Mouse (Mus musculus): ENCODE data around the gene Lag3. TPM values are rescaled to one million over a fixed set of nuclear protein-coding genes. Genes with fewer than 3 reads are reported as not detected.

Gene Lag3
- total RNA-seq, 2 experiments from 2014 or later = 0.44 to 1.2 TPM

DNA sequence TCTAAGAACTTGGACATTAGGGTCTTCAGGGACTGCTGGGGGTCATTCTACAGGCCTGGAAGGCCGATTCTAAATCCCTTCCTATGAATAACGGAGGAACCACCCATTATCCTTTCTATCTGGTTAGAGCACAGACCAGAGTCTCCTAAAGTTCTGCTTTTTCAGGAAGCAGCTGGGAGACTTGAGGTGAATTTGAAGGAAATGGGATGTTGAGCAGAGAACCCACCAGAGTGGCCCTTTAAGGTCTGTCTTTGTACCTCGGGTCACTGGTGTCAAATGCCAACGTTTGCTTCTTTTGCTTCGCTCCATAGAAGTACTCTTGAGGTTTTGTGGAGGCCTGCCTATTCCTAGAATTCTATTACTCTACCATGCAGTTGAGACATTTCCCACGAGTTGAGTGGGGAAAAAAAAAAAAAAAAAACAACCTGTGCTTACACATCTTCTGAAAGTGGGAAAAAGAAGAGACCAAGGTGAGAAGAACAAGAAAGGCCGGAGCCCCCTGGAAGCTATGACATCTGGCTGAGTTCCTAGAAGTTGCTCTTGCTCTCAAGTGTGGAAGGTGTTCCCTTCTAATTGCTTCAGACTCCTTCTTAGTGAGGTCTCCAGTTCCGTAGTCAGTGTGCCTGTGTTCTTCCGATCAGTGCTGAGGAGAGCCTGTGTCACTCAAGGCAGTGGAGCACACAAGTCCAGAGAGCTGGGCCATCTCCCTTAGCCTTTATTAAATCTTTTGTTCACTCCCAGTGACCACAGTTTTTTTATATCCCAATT, 9.0 kb upstream of the Lag3 start:
- ATAC-seq (ENCODE audit: poor library complexity, severe bottlenecking) = no peak

DNA sequence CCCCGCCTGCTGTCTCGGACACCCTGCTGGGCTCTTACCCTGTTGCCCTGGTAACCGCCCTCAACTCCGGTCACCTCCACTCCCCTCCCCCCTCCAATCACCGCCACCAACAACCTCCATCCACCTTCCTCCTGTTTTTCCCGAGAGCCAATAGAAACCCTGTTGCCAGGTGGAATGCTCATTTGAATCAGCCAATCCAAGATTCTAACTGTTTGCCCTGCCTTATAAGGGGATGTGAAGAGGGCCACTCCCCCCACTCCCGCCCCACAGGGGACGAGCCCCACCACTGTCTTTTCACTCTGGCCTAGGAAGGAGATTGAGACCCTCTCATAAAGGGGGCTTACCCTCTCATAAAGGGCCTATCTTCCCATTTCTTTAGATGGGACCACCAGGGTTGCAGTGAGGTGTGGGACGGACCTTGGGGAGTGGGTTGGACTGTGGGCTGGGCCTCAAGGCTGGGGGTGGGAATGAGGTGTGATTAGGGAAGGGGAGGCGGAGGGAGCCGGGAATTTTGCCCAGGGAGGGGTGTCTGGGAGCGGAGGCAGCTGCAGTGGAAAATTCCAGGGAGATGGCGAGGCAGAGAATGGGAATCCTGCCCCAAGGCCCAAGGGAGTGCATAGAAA, 8.3 kb upstream of the Lag3 start, which contains the start of gene Ptms:
TSS of gene Ptms (minus strand) at position 409 of the 623 bp plus-strand sequence.
- peak; percentile 28 for ATAC-seq (ENCODE audit: poor library complexity, severe bottlenecking)

DNA sequence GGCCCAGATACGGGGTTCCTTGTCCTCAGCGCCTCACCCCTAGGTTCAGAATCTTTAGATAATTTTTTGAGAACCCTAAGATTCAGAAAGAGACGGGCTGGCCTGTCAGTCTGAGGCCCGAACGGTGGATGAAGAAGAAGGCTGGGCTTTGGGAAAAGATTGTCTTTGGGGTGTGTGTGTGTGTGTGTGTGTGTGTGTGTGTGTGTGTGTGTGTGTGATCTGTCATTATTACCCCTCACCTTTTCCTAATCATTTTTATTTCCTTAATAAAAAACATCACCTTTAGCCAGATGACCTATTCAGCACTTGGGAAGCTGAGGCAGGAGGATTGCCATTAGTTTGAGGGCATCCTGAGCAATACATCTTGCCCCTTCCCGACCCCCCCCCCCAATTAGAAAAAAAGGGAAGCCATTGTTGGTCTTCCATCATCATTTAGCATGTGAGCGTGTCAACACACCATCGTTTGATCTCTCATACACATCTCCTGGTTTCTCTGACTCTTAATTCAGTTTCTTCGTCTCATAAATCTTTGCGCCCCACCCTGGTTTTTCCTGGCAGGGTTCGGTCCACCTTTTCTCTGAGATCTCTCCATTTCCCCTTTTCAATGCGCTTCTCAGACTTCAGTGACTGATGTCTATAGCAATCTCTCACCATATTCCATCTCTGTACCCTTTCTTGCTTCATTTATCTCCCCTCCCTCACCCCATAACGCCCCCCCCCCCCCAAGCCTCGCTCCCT, 7.6 kb upstream of the Lag3 start:
- ATAC-seq (ENCODE audit: poor library complexity, severe bottlenecking) = no peak

DNA sequence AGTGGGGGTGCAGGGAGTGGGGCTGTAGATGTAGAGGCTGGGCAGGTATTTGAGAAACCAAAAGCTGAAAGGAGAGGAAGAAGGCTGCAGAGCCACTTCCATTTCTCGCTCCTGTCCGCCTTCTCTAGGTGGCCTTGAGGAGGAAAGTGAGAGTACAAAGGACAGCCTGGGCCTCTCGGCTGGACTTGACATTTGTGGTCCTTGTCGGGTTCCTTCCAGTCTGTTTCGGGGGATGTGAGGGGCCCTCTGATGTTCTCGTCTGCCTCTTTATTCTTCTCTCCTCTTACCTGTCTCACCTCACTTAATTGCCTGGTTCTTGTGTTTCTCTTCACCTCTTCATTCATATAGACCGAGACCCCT, 6.8 kb upstream of the Lag3 start:
- ATAC-seq (ENCODE audit: poor library complexity, severe bottlenecking) = no peak

GRCm38 (mm10) chr6:124917518-124918330, 6.2 kb upstream of the Lag3 start:
- ATAC-seq (ENCODE audit: poor library complexity, severe bottlenecking) = peak; percentile 35

- ATAC-seq (ENCODE audit: poor library complexity, severe bottlenecking) = peak; percentile 78
Measured at GRCm38 (mm10) chr6:124916695-124917517, 5.4 kb upstream of the Lag3 start.

- ATAC-seq (ENCODE audit: poor library complexity, severe bottlenecking) = no peak
Measured at GRCm38 (mm10) chr6:124915942-124916694, 4.6 kb upstream of the Lag3 start.

DNA sequence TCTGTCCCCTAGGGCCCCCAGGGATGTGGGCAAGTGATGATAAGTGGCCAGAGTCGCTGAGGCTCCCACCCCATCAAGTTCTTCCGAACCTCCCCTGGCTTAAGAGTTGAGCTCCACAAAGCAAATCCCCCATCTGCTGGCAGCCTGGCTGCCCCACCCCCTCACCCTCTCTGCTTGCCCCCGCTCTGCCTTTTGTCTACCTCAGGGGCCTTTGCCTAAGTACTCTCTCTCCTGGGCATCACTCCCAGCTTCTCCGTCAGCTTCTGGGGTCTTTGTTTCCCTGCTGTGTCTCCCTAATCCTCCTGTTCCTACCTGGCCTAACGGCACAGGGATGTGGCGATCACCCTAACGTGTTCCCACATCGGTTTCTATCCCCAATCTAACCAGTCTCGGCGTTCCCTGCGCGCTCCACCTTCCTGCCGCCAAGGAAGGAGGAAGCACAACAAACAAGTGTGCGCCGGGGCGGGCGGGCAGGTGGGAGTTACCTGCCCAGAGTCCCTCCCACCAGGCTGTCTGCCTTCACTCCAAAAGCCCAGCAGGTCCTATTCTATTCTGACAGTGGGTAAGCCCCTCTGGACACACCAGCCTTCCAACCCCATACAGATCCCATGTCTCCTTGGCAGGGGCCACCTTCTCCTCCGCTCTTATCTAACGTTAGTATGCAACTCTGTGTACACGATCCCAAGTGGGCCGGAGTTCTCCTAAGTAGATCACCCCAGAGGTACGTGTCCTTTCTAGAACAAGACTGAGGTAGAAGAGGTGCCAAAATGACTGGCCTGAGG, 3.8 kb upstream of the Lag3 start:
- ATAC-seq (ENCODE audit: poor library complexity, severe bottlenecking) = no peak

GRCm38 (mm10) chr6:124914511-124914910, 3.0 kb upstream of the Lag3 start:
- ATAC-seq (ENCODE audit: poor library complexity, severe bottlenecking) = no peak

- no peak for ATAC-seq (ENCODE audit: poor library complexity, severe bottlenecking)
Measured at GRCm38 (mm10) chr6:124913721-124914285, 2.3 kb upstream of the Lag3 start.

GRCm38 (mm10) chr6:124913214-124913613, 1.7 kb upstream of the Lag3 start:
- 0 out of 2 replicates have a peak, but pooled peaks have one; percentile 15 for ATAC-seq (ENCODE audit: poor library complexity, severe bottlenecking)

- peak; percentile 26; the same call in 1 of the 2 replicates for ATAC-seq (ENCODE audit: poor library complexity, severe bottlenecking)
Measured at GRCm38 (mm10) chr6:124910032-124910431, 1.5 kb downstream of the Lag3 start.

- ATAC-seq (ENCODE audit: poor library complexity, severe bottlenecking) = no peak
Measured at GRCm38 (mm10) chr6:124907767-124908166, 3.7 kb downstream of the Lag3 start.

- ATAC-seq (ENCODE audit: poor library complexity, severe bottlenecking) = no peak
Measured at GRCm38 (mm10) chr6:124904991-124905860, 6.3 kb downstream of the Lag3 start.

DNA sequence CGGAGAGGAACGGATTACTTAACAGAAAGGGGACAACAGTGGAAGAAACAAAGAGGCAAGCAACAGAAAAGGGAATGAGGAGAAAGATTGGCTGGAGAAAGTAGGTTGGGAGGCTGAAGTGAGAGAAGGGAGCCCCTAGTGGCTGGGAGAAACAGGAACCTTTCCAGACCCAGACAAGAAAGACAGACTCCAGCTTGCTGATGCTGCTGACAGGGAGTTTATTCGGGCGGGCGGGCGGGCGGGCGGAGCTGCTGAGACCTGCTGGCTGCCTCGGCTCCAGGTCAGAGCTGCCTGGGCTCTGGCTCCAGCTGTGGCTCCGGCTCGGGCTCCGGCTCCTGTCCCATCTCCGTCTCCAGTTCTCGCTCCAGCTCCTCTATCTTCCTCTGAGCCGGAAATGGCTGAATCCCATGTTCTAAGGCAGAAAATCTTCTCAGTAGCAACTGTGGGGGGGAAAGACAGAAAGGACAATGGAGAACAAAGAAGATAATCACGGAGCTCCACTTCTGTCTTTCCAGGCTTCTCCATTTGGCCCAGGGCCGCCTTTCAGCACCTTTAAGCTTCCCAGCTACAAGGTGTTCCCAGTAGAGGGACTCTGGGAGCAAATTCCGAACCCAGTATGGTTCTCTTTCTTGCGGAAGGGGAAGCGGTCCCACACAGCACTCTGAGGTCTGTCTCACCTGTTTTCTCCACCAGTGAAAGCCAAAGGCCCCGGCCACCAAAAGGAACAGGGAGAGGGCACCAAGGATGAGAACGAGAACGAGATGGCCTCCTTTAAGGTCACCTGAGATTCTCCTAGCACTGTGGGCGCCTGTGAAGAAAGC, 7.1 kb downstream of the Lag3 start:
- peak; percentile 59 for ATAC-seq (ENCODE audit: poor library complexity, severe bottlenecking)

DNA sequence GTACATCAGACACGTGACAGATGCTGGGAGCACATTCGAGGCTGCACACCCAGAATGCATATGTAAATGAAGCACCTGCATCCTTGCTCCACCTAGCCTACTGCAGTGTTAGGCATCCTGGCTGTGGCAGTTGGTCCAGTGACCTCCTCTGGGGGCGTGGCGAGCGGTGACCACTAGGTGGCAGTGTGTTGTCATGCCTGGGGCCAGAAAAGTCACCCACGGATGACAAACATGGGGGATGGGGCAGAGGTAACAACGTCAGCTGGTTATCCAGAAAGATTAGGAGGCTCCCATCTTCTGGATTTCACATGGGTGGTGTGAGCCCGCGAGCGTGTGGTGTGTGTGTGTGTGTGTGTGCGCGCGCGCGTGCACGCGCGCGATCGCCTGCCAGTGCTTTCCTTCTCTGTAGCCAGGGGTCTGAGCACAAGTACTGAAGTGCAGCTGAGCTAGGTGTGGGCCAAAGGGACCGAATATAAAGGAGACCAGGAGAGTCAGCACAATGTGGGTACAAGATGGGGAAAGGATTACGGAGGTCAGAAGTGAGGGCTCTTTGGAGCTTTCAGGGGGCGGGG, 7.8 kb downstream of the Lag3 start:
- ATAC-seq (ENCODE audit: poor library complexity, severe bottlenecking) = peak; percentile 92
